Mouse (Mus musculus) fat pad, adult 2 months (tissue): ENCODE measurements around the gene Cd200.

ENCODE experiments used
- DNase-seq: peaks from one replicate; pipeline ENCODE4 v3.0.0-alpha.2; 2011; ENCODE audit warnings: low read depth, low spot score; ENCODE audit errors: extremely low read depth

The Cd200 gene

GRCm38 (mm10) chr16:45346367-45346766, 62.5 kb downstream of the Cd200 start:
- DNase-seq = no peak

GRCm38 (mm10) chr16:45344879-45345278, 64.0 kb downstream of the Cd200 start:
- DNase-seq = no peak

- DNase-seq = no peak
Measured at GRCm38 (mm10) chr16:45336478-45336877, 72.4 kb downstream of the Cd200 start.

GRCm38 (mm10) chr16:45334891-45335290, 74.0 kb downstream of the Cd200 start:
- no peak for DNase-seq

- DNase-seq = no peak
Measured at GRCm38 (mm10) chr16:45334376-45334765, 74.5 kb downstream of the Cd200 start.

GRCm38 (mm10) chr16:45333678-45334375, 75.0 kb downstream of the Cd200 start:
- no peak for DNase-seq

GRCm38 (mm10) chr16:45332591-45332990, 76.3 kb downstream of the Cd200 start:
- no peak for DNase-seq
